Mouse (Mus musculus): ENCODE data around the gene Cacnb4.

The Cacnb4 gene

DNA sequence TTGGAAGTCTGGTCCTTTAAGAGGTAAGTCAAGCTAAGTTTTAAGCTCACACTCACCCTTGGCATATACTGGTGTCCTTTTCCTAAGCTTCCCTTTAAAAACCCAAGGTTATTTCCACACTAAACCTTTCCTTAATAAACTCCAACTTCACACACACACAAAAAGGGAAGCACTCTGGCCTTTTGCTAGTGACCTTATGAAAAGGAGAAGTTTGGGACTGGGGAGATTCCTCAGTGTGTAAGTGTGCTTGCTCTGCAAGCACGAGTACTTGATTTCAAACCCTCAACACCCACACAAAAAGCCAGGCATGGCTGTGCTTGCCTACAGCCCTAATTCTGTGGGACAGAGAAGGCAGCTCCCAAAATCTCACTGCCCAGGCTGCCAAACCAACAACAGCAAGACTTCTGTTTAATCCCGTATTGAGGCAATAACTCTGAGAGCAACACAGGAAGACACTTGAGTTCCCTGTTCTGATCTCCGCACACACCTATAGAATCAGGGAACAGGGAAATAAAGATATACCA is 163.7 kb downstream of the Cacnb4 start:
- DNase-seq = no peak

DNA sequence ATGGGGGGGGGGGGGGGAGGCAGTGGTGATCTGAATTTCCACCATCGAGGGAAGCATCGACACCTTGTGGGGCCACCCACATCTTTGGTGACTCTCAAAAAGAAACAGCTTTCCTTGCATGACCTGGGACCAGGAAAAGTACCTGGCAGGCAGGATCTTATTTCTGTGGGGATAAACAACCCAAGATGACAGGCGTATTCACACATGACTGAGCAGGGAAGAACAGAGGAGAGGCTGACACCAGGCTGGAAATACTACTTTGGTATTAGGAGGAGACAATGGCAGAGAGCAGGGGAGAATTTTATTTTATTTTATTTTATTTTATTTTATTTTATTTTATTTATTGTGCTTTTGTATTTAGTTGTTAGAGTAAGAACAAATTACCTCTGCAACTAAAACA is 164.4 kb downstream of the Cacnb4 start:
- DNase-seq = no peak

DNA sequence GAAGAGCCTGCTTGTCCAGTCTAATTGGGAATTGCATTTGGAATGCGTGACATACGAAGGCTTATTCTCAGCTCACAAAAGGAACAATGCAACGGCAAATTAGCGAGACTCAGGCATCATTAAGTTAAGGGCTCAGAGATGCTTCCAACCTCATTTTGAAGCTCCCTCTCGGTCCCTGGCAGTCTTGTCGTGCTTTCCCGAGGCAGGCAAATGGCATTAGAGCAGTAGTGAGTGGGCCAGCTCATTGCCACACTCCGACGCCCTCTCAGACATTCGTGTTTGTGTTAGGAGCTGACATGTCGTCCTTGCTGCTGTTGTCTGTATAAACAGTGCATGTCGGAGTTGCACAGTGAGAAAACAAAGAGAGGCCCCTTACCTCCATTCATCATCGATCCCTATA is 164.8 kb downstream of the Cacnb4 start:
- no peak for DNase-seq

DNA sequence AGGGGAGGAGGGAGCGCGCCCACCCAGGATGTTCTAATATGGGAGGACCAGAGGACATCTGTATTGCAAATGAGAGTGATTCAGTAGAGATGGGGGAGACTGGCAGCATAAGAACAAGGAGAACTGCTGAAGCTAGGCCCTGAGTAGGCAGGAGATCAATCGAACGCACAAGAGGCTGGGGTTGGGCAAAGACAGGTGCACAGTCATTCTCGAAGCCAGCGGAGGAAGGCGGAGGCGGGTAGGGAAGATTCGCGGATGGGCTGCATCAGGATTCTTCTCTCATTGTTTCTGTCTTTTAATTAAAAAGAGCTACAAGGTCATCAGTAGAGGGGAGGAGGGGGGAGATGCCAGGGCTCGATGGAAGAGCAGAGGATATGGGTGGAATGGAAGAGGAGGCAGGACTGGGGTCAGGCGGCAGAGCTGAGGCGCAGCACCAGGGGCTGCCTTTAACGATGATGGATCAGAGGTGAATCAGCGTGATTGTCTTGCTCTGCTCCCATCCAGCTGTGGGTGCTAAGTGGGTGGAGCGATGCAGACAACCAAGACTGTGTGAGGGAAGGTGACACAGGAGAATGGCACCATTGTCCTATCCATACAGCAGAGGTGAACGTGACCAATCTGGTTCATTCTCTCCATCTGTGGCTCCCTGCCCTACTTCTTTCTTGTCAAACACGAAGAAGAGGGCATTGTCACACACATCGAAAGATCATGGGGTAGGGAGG is 166.7 kb downstream of the Cacnb4 start:
- DNase-seq = no peak

GRCm38 (mm10) chr2:52505164-52505563 is 171.5 kb downstream of the Cacnb4 start:
- DNase-seq = no peak

DNA sequence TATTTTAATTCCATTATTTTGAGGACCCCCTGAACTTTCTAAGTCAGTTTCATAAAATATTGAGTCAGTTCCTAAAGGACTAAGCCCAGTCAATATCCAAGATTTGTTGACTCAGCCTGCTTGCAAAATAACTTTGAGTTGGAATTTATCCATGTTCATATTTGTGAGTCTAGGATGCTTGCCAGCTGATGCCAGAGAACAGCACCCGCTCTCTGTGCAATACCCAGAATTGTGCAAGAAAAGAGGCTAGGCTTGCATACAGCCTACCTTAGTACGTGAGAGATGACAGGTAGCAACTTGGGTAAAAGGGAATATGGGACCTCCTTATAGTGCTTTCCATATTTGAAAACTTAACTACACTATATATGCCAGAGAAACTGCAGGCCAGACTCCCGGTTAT is 171.9 kb downstream of the Cacnb4 start:
- no peak for DNase-seq

DNA sequence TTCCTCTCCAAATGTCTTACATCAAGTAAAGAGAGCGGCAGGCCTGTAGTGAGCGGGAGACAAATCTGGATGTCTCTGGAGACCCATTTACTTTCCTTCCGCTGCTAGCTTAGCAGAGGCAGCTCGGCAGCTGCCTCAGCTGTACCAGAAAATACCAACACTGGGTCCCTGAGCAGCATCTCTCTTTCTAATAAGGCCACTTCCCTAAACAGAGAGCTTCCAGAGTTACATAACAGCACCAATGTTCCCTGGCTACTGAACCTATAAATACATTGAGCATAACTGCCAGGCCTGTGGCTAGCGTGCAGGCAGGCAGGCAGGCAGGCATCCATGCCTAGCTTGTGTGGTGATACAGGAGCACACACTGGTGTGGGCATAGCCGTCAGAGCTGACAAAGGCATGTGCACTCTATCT is 176.8 kb downstream of the Cacnb4 start:
- no peak for DNase-seq

DNA sequence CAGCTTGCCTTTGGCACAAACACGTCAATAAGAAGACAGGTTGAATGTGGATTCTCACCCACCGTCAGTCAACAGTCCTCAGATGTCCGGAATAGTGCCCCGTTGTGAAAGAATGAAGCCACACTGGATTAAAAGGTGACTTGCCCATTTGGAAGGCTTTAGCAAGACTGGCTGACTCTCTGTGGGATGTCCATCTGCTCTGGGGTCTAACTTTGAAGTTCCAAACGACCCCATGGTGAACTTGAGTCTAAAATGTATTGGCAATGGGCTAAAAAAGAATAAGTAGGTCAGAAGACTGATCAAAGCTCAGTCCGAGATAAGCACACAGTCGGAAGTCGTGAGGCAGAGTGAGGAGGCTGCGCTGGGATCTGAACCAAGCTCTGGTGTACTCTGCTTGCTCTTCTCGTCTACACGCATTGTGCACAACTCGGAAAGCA is 177.5 kb downstream of the Cacnb4 start:
- DNase-seq = no peak

- DNase-seq = no peak
Measured at GRCm38 (mm10) chr2:52495097-52495694, 181.4 kb downstream of the Cacnb4 start.

- DNase-seq = no peak
Measured at GRCm38 (mm10) chr2:52494274-52494673, 182.4 kb downstream of the Cacnb4 start.

DNA sequence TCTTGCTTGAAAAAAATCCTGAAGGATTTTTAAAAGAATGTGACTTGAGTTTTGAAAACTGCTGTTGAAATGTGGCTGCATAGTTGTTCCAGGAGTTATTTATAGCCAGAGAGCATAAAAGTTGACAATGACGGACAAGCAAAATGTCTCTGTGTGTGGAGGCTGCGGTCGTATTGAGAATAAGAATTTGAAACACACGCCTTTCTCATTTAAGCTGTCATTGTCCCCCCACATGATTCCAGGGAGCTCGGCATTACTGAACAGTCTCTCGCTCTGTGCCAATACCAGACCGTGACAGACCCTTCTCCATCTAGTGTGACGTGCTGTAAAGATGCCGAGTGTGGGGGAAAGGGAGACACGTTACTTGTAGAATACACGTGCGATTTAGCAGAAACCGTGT is 183.8 kb downstream of the Cacnb4 start:
- no peak for DNase-seq

GRCm38 (mm10) chr2:52489840-52490239 is 186.8 kb downstream of the Cacnb4 start:
- DNase-seq = no peak

GRCm38 (mm10) chr2:52483496-52483895 is 193.1 kb downstream of the Cacnb4 start:
- DNase-seq = no peak

DNA sequence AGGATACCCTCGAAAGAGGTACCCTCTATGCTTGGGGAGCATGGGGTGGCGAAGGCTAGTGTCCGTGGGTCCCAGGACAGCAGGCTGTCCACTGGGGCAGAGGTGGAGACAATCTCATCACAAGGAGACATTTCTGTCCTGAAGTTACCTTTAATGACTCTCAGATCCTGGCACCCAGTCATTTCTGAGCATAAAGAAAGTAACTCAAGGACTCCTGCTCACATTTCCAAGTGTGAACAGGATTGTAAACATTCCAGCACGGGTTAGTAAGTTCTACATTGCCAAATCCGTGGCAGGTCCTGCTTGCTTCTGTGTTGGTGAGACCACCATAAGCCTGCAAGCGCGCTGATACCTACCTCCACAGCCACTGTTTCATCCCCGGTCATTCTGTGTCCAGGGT is 196.2 kb downstream of the Cacnb4 start:
- DNase-seq = no peak

- DNase-seq = no peak
Measured at GRCm38 (mm10) chr2:52478501-52478900, 198.1 kb downstream of the Cacnb4 start.

GRCm38 (mm10) chr2:52477550-52477907 is 199.1 kb downstream of the Cacnb4 start:
- DNase-seq = no peak

- peak; percentile 7 to 8 for DNase-seq
Measured at GRCm38 (mm10) chr2:52476801-52477549, 199.7 kb downstream of the Cacnb4 start.

DNA sequence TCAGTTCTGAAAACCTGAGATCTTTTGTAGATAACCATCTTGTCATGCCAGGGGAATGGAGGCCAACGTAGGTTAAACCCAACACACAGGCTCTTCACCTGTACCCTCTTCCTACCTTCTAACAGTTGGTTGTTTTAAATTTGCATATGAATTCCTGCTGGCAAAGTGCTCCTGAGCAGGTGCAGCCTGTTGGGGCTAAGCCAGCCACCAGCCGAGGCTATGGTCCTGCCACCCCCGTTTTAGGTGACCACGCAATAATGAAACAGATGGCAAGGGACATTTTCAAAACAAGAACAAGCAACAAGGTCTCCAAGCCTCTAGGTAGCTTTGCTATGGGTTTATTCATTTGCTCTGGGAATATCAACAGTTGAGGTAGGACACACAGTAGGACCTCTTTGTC is 200.8 kb downstream of the Cacnb4 start:
- DNase-seq = no peak

DNA sequence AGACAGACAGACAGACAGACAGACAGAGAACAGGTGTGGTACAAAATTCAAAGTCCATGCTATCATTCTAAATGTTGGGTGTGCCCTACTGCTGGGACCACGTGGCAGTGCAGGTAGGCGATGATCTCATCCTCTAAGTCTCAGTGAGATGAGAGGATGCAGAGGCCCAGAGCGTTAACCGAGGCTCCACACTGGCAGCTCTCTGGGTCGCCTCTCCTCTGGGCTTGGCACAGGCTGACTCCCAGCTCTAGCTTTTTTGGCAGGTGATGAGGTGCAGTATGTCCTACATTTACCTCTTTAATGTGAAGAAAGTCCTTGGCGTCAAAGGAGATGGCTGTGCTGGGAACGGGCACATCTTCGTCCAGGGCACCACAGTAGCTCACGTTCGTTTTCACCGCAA is 202.1 kb downstream of the Cacnb4 start:
- DNase-seq = no peak

DNA sequence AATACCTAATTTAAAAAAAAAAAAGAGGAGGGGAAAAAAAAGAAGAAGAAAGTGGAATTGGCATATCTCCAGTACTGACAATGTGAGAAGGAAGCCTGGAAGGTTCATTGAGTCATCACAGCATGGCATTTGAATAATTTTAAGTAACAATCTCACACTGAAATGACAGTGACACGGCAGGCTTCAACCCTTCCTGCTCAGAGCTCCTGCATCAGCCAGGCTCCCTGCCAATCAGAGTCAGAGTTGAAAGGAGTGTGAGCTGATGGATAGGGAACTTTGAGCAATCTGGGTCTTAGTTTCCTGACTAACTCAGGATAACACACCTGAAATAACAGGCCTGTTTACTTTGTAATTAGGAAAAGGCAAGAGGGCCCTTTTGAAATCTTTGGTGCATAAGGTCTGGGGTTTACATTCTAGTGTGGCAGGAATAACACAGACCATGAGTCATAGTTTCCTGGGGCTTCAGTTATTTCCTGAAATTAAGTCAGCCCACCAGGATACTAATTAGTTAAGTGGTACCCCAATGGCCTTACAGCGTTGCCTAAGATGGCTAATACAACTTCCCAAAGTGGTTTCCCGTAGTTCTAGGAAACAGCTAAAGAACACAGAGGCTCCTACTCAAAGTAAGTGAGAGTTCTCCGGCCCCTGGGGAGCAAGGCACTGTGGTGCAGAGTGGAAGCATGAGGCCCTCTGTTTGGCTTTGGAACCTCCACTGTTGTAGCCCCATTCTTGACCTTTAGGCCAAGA is 204.9 kb downstream of the Cacnb4 start:
- DNase-seq = no peak

- DNase-seq = no peak
Measured at GRCm38 (mm10) chr2:52470044-52470560, 206.5 kb downstream of the Cacnb4 start.

- no peak for DNase-seq
Measured at GRCm38 (mm10) chr2:52467629-52468028, 209.0 kb downstream of the Cacnb4 start.
